Mouse (Mus musculus) hindbrain, embryonic 16.5 days (tissue): ENCODE data around the gene Arhgef39. TPM values are rescaled to one million over a fixed set of nuclear protein-coding genes. Genes with fewer than 3 reads are reported as not detected.
A peak's percentile ranks its signal among the peaks of the same experiment; 100 is the strongest.

Source experiments
- ATAC-seq: fragments of 200-750 bp; cut with Nextera tagmentation; 2 replicates; pipeline ENCODE4 v1.8.0; 2017; ENCODE audit warnings: moderate TSS enrichment, moderate library complexity
- H3K27ac ChIP-seq: fragments of 300-500 bp; sonication (generic); 2 replicates; pipeline ENCODE4 v1.5.1; 2014; ENCODE audit warnings: low read depth, mild to moderate bottlenecking, control low read depth, low read length, moderate library complexity
- H3K27me3 ChIP-seq: fragments of 300-500 bp; sonication (generic); replicated peaks from 2 replicates; pipeline ENCODE4 v1.6.1; 2014; ENCODE audit warnings: low read length; ENCODE audit not compliant: control insufficient read depth, insufficient read depth
- H3K36me3 ChIP-seq: fragments of 300-500 bp; sonication (generic); 2 replicates; pipeline ENCODE4 v1.6.1; 2014; ENCODE audit warnings: mild to moderate bottlenecking, low read length, moderate library complexity, mixed read lengths; ENCODE audit not compliant: control insufficient read depth, insufficient read depth
- H3K4me1 ChIP-seq: fragments of 300-500 bp; sonication (generic); 2 replicates; pipeline ENCODE4 v1.6.1; 2014; ENCODE audit warnings: low read depth, low read length; ENCODE audit not compliant: control insufficient read depth, insufficient read depth
- H3K4me2 ChIP-seq: fragments of 300-500 bp; sonication (generic); 2 replicates; pipeline ENCODE4 v1.6.1; 2014; ENCODE audit warnings: mild to moderate bottlenecking, low read length, control low read depth, moderate library complexity
- H3K4me3 ChIP-seq: fragments of 300-500 bp; sonication (generic); 2 replicates; pipeline ENCODE4 v1.5.1; 2014; ENCODE audit warnings: mild to moderate bottlenecking, low read length, control low read depth, moderate library complexity
- H3K9ac ChIP-seq: fragments of 300-500 bp; sonication (generic); 2 replicates; pipeline ENCODE4 v1.6.1; 2014; ENCODE audit warnings: low read depth, mild to moderate bottlenecking, control low read depth, low read length, moderate library complexity
- H3K9me3 ChIP-seq: fragments of 300-500 bp; sonication (generic); 2 replicates; pipeline ENCODE4 v1.6.1; 2014; ENCODE audit warnings: mild to moderate bottlenecking, low read length, moderate library complexity; ENCODE audit not compliant: control insufficient read depth
- WGBS: fragments of 180-500 bp; shearing (Covaris S2); extraction: QIAGEN DNeasy Blood & Tissue Kit; methylation state at CpG from one replicate; pipeline ENCODE4 v1.1.7; 2014; 5-methylcytosine and 5-hydroxymethylcytosine counted together
- polyA plus RNA-seq: library from polyadenylated mRNA; unstranded; fragments of >200 nt; fragmentation: Nextera tagmentation; extraction: Ambion mirVana; gene quantifications from 2 replicates; pipeline ENCODE4 v1.2.1, GENCODE M21; 2015

The Arhgef39 gene
- polyA plus RNA-seq, 1 experiment from 2014 or later = 8.2 TPM

- no peaks in the 10 kb centered on the region for H3K36me3 ChIP-seq
- H3K27ac ChIP-seq = no peak overlapping the region
- no peaks in the 10 kb centered on the region for H3K9me3 ChIP-seq
- peaks cover 14% of the 10 kb centered on the region for H3K4me1 ChIP-seq
- peak overlapping the region; percentile 56 for H3K4me3 ChIP-seq
- no peaks in the 10 kb centered on the region for H3K27me3 ChIP-seq
- H3K9ac ChIP-seq = peak overlapping the region; percentile 65
- H3K4me2 ChIP-seq = peak overlapping the region; percentile 88
- 15% methylated on average over 8 of the region's 8 CpGs for WGBS
- ATAC-seq = no peak
Observed at GRCm38 (mm10) chr4:43498983-43499382, 512 bp downstream of the Arhgef39 start.

- Histone ChIP-seq H3K27ac (no peak overlapping the region), H3K36me3 (no peaks in the 10 kb centered on the region), H3K4me2 (peak overlapping the region; percentile 88), H3K9ac (no peak overlapping the region), H3K9me3 (no peaks in the 10 kb centered on the region), H3K4me3 (no peak overlapping the region), H3K4me1 (peaks cover 14% of the 10 kb centered on the region), H3K27me3 (no peaks in the 10 kb centered on the region)
- 82% methylated on average over 4 of the region's 4 CpGs for WGBS
- ATAC-seq = no peak
Observed at GRCm38 (mm10) chr4:43497946-43498345, 1.5 kb downstream of the Arhgef39 start.

GRCm38 (mm10) chr4:43497405-43497804 is 2.1 kb downstream of the Arhgef39 start:
- Histone ChIP-seq H3K9me3 (no peaks in the 10 kb centered on the region), H3K36me3 (no peaks in the 10 kb centered on the region), H3K4me3 (no peak overlapping the region), H3K27me3 (no peaks in the 10 kb centered on the region), H3K4me2 (no peak overlapping the region), H3K27ac (no peak overlapping the region), H3K9ac (no peak overlapping the region), H3K4me1 (peaks cover 14% of the 10 kb centered on the region)
- WGBS = 96% methylated on average over 8 of the region's 8 CpGs
- ATAC-seq = no peak

- no peak for ATAC-seq
- Histone ChIP-seq H3K9ac (no peak overlapping the region), H3K27ac (no peak overlapping the region), H3K36me3 (no peaks in the 10 kb centered on the region), H3K4me3 (no peak overlapping the region), H3K4me2 (no peak overlapping the region), H3K27me3 (no peaks in the 10 kb centered on the region), H3K4me1 (peaks cover 14% of the 10 kb centered on the region), H3K9me3 (no peaks in the 10 kb centered on the region)
- WGBS = 61% methylated on average over 6 of the region's 6 CpGs
Observed at GRCm38 (mm10) chr4:43496587-43496986, 2.9 kb downstream of the Arhgef39 start.

- Histone ChIP-seq H3K36me3 (no peaks in the 10 kb centered on the region), H3K9ac (peak overlapping the region; percentile 90), H3K27ac (peak overlapping the region; percentile 94), H3K4me2 (peak overlapping the region; percentile 74), H3K4me3 (peak overlapping the region; percentile 74), H3K9me3 (no peaks in the 10 kb centered on the region), H3K4me1 (peaks cover 11% of the 10 kb centered on the region), H3K27me3 (no peaks in the 10 kb centered on the region)
- 1% methylated on average over 9 of the region's 9 CpGs for WGBS
- ATAC-seq = no peak
Observed at GRCm38 (mm10) chr4:43493846-43494240, 5.7 kb downstream of the Arhgef39 start.

- under 1% methylated on average over 47 of the region's 47 CpGs for WGBS
- H3K9me3 ChIP-seq = no peaks in the 10 kb centered on the region
- H3K4me1 ChIP-seq = peaks cover 10% of the 10 kb centered on the region
- H3K9ac ChIP-seq = peak overlapping the region; percentile 90
- H3K27me3 ChIP-seq = no peaks in the 10 kb centered on the region
- H3K4me2 ChIP-seq = peak overlapping the region; percentile 74
- H3K4me3 ChIP-seq = peak overlapping the region; percentile 74
- peak overlapping the region; percentile 94 for H3K27ac ChIP-seq
- no peaks in the 10 kb centered on the region for H3K36me3 ChIP-seq
- ATAC-seq = peak; percentile 88
Observed at GRCm38 (mm10) chr4:43493186-43493845, 6.2 kb downstream of the Arhgef39 start.

GRCm38 (mm10) chr4:43492821-43493185 is 6.7 kb downstream of the Arhgef39 start, which contains the start of gene Ccdc107:
TSS of gene Ccdc107 (plus strand) at chr4:43492900.
- H3K4me3 ChIP-seq = peak within 1 kb of the TSS; percentile 74
- peaks cover 10% of the 10 kb centered on the region for H3K4me1 ChIP-seq
- peak within 1 kb of the TSS; percentile 94 for H3K27ac ChIP-seq
- under 1% methylated on average over 25 of the region's 25 CpGs for WGBS
- no peaks in the 10 kb centered on the region for H3K27me3 ChIP-seq
- peak within 1 kb of the TSS; percentile 90 for H3K9ac ChIP-seq
- no peaks in the 10 kb centered on the region for H3K9me3 ChIP-seq
- peak within 1 kb of the TSS; percentile 74 for H3K4me2 ChIP-seq
- peak; percentile 98 for ATAC-seq
- H3K36me3 ChIP-seq = no peaks in the 10 kb centered on the region

GRCm38 (mm10) chr4:43492101-43492820 is 7.2 kb downstream of the Arhgef39 start:
- H3K27ac ChIP-seq = peak overlapping the region; percentile 94
- H3K9ac ChIP-seq = peak overlapping the region; percentile 43; the same call in 1 of the 2 replicates
- peak overlapping the region; percentile 74 for H3K4me2 ChIP-seq
- peak overlapping the region; percentile 74 for H3K4me3 ChIP-seq
- H3K36me3 ChIP-seq = no peaks in the 10 kb centered on the region
- no peak for ATAC-seq
- H3K4me1 ChIP-seq = peaks cover 10% of the 10 kb centered on the region
- 43% methylated on average over 12 of the region's 12 CpGs for WGBS
- H3K27me3 ChIP-seq = no peaks in the 10 kb centered on the region
- no peaks in the 10 kb centered on the region for H3K9me3 ChIP-seq

GRCm38 (mm10) chr4:43490801-43491200 is 8.7 kb downstream of the Arhgef39 start:
- H3K27ac ChIP-seq = no peak overlapping the region
- no peaks in the 10 kb centered on the region for H3K27me3 ChIP-seq
- no peaks in the 10 kb centered on the region for H3K9me3 ChIP-seq
- WGBS = 87% methylated on average over 5 of the region's 5 CpGs
- no peak overlapping the region for H3K9ac ChIP-seq
- no peak for ATAC-seq
- H3K4me2 ChIP-seq = no peak overlapping the region
- no peaks in the 10 kb centered on the region for H3K36me3 ChIP-seq
- H3K4me3 ChIP-seq = no peak overlapping the region
- H3K4me1 ChIP-seq = peaks cover 10% of the 10 kb centered on the region
